Mouse (Mus musculus) cerebellum, adult 11-12 months (tissue): ENCODE measurements around the gene C1qtnf4.
"Not testable (repeated sequence)": the region's sequence is repeated elsewhere in the genome, so short reads cannot be mapped to it uniquely, and the experiment has no call there.

Source experiments
- DNase-seq: peaks from one replicate; pipeline ENCODE4 v3.0.0; 2022

The C1qtnf4 gene

GRCm38 (mm10) chr2:90886436-90886835, 776 bp downstream of the C1qtnf4 start:
- no peak for DNase-seq

- DNase-seq: no peak
Observed at GRCm38 (mm10) chr2:90887627-90888026, 2.0 kb downstream of the C1qtnf4 start.

- DNase-seq: peak; percentile 81
Observed at GRCm38 (mm10) chr2:90889550-90890548, 4.2 kb downstream of the C1qtnf4 start.

GRCm38 (mm10) chr2:90893673-90894298, 8.1 kb downstream of the C1qtnf4 start:
- DNase-seq: no peak

GRCm38 (mm10) chr2:90894299-90894677, 8.6 kb downstream of the C1qtnf4 start:
- DNase-seq: not testable (repeated sequence)

GRCm38 (mm10) chr2:90903398-90903797, 17.7 kb downstream of the C1qtnf4 start:
- DNase-seq: no peak

GRCm38 (mm10) chr2:90904076-90904855, 18.6 kb downstream of the C1qtnf4 start, which contains the start of the genes Kbtbd4 and Ndufs3:
Gene Kbtbd4 (plus strand): TSS chr2:90904740.
Gene Ndufs3 (minus strand): TSS chr2:90904827.
- peak; percentile 85 for DNase-seq

- DNase-seq: no peak
Observed at GRCm38 (mm10) chr2:90904856-90905224, 19.2 kb downstream of the C1qtnf4 start.

GRCm38 (mm10) chr2:90906721-90907120, 21.1 kb downstream of the C1qtnf4 start:
- no peak for DNase-seq

GRCm38 (mm10) chr2:90910861-90911260, 25.2 kb downstream of the C1qtnf4 start:
- DNase-seq: no peak

GRCm38 (mm10) chr2:90911668-90912067, 26.0 kb downstream of the C1qtnf4 start:
- DNase-seq: no peak

GRCm38 (mm10) chr2:90913671-90914070, 28.0 kb downstream of the C1qtnf4 start:
- DNase-seq: no peak

- DNase-seq: no peak
Observed at GRCm38 (mm10) chr2:90915516-90915915, 29.9 kb downstream of the C1qtnf4 start.

- DNase-seq: no peak
Observed at GRCm38 (mm10) chr2:90916560-90917232, 31.0 kb downstream of the C1qtnf4 start.

GRCm38 (mm10) chr2:90917233-90917998, 31.8 kb downstream of the C1qtnf4 start:
- DNase-seq: peak; percentile 69

- no peak for DNase-seq
Observed at GRCm38 (mm10) chr2:90917999-90918698, 32.5 kb downstream of the C1qtnf4 start.

- no peak for DNase-seq
Observed at GRCm38 (mm10) chr2:90921178-90921577, 35.5 kb downstream of the C1qtnf4 start.

GRCm38 (mm10) chr2:90922636-90923035, 37.0 kb downstream of the C1qtnf4 start:
- no peak for DNase-seq

- no peak for DNase-seq
Observed at GRCm38 (mm10) chr2:90928566-90928965, 42.9 kb downstream of the C1qtnf4 start.

GRCm38 (mm10) chr2:90931829-90932228, 46.2 kb downstream of the C1qtnf4 start:
- DNase-seq: no peak

GRCm38 (mm10) chr2:90932273-90932672, 46.6 kb downstream of the C1qtnf4 start:
- DNase-seq: no peak
